Mouse (Mus musculus): ENCODE data around the gene Kxd1.

Kxd1 gene

GRCm38 (mm10) chr8:70527512-70528181 lies at the start of gene Kxd1, which contains the start of gene Fkbp8:
TSS of gene Kxd1 (minus strand) at chr8:70527956.
TSS of gene Fkbp8 (plus strand) at chr8:70527724.
- DNase-seq (ENCODE audit: low read depth in 1 of 2, low spot score in 2 of 2) = peak; percentile 77 to 91

GRCm38 (mm10) chr8:70577207-70577606 lies 49.5 kb upstream of the Kxd1 start:
- DNase-seq (ENCODE audit: low read depth in 1 of 2, low spot score in 2 of 2) = no peak

- no peak for DNase-seq (ENCODE audit: low read depth in 1 of 2, low spot score in 2 of 2)
Measured at GRCm38 (mm10) chr8:70574915-70575314, 47.2 kb upstream of the Kxd1 start.

- DNase-seq (ENCODE audit: low read depth in 1 of 2, low spot score in 2 of 2) = no peak
Measured at GRCm38 (mm10) chr8:70574302-70574701, 46.5 kb upstream of the Kxd1 start.

GRCm38 (mm10) chr8:70570990-70571389 lies 43.2 kb upstream of the Kxd1 start:
- no peak for DNase-seq (ENCODE audit: low read depth in 1 of 2, low spot score in 2 of 2)

- no peak for DNase-seq (ENCODE audit: low read depth in 1 of 2, low spot score in 2 of 2)
Measured at GRCm38 (mm10) chr8:70570360-70570759, 42.6 kb upstream of the Kxd1 start.

- DNase-seq (ENCODE audit: low read depth in 1 of 2, low spot score in 2 of 2) = no peak
Measured at GRCm38 (mm10) chr8:70565561-70565960, 37.8 kb upstream of the Kxd1 start.

- DNase-seq (ENCODE audit: low read depth in 1 of 2, low spot score in 2 of 2) = no peak
Measured at GRCm38 (mm10) chr8:70564696-70565235, 37.0 kb upstream of the Kxd1 start.

GRCm38 (mm10) chr8:70563763-70564387 lies 36.1 kb upstream of the Kxd1 start:
- DNase-seq (ENCODE audit: low read depth in 1 of 2, low spot score in 2 of 2) = no peak

- no peak for DNase-seq (ENCODE audit: low read depth in 1 of 2, low spot score in 2 of 2)
Measured at GRCm38 (mm10) chr8:70562802-70563201, 35.0 kb upstream of the Kxd1 start.

GRCm38 (mm10) chr8:70561809-70562535 lies 34.2 kb upstream of the Kxd1 start:
- no peak for DNase-seq (ENCODE audit: low read depth in 1 of 2, low spot score in 2 of 2)

GRCm38 (mm10) chr8:70561357-70561756 lies 33.6 kb upstream of the Kxd1 start:
- DNase-seq (ENCODE audit: low read depth in 1 of 2, low spot score in 2 of 2) = no peak

- DNase-seq (ENCODE audit: low read depth in 1 of 2, low spot score in 2 of 2) = no peak
Measured at GRCm38 (mm10) chr8:70560564-70560963, 32.8 kb upstream of the Kxd1 start.

GRCm38 (mm10) chr8:70560096-70560495 lies 32.3 kb upstream of the Kxd1 start:
- peak in 1 of 2 experiments; percentile 30 for DNase-seq (ENCODE audit: low read depth in 1 of 2, low spot score in 2 of 2)

- no peak for DNase-seq (ENCODE audit: low read depth in 1 of 2, low spot score in 2 of 2)
Measured at GRCm38 (mm10) chr8:70558983-70559382, 31.2 kb upstream of the Kxd1 start.

- DNase-seq (ENCODE audit: low read depth in 1 of 2, low spot score in 2 of 2) = no peak
Measured at GRCm38 (mm10) chr8:70558334-70558733, 30.6 kb upstream of the Kxd1 start.

GRCm38 (mm10) chr8:70555079-70555747 lies 27.5 kb upstream of the Kxd1 start:
- no peak for DNase-seq (ENCODE audit: low read depth in 1 of 2, low spot score in 2 of 2)

GRCm38 (mm10) chr8:70553740-70554139 lies 26.0 kb upstream of the Kxd1 start:
- DNase-seq (ENCODE audit: low read depth in 1 of 2, low spot score in 2 of 2) = no peak

GRCm38 (mm10) chr8:70552836-70553235 lies 25.1 kb upstream of the Kxd1 start:
- DNase-seq (ENCODE audit: low read depth in 1 of 2, low spot score in 2 of 2) = no peak

- no peak for DNase-seq (ENCODE audit: low read depth in 1 of 2, low spot score in 2 of 2)
Measured at GRCm38 (mm10) chr8:70551558-70552161, 23.9 kb upstream of the Kxd1 start.
